Mouse (Mus musculus): ENCODE results near the gene Tmem273.

Tmem273 gene

GRCm38 (mm10) chr14:32812429-32812828, 26.7 kb downstream of the Tmem273 start:
- no peak for DNase-seq (ENCODE audit: low read depth, low spot score)

GRCm38 (mm10) chr14:32814961-32815360, 29.2 kb downstream of the Tmem273 start:
- no peak for DNase-seq (ENCODE audit: low read depth, low spot score)

GRCm38 (mm10) chr14:32816533-32816932, 30.8 kb downstream of the Tmem273 start:
- no peak for DNase-seq (ENCODE audit: low read depth, low spot score)

GRCm38 (mm10) chr14:32817258-32817657, 31.5 kb downstream of the Tmem273 start:
- peak; percentile 24 for DNase-seq (ENCODE audit: low read depth, low spot score)

GRCm38 (mm10) chr14:32819297-32819696, 33.5 kb downstream of the Tmem273 start:
- DNase-seq (ENCODE audit: low read depth, low spot score), result no peak

- DNase-seq (ENCODE audit: low read depth, low spot score), result no peak
These were observed 37.0 kb downstream of the Tmem273 start for GRCm38 (mm10) chr14:32822812-32823211.

GRCm38 (mm10) chr14:32823861-32824260, 38.1 kb downstream of the Tmem273 start:
- no peak for DNase-seq (ENCODE audit: low read depth, low spot score)

- no peak for DNase-seq (ENCODE audit: low read depth, low spot score)
These were observed 38.7 kb downstream of the Tmem273 start for GRCm38 (mm10) chr14:32824267-32825150.

GRCm38 (mm10) chr14:32825426-32826032, 39.8 kb downstream of the Tmem273 start:
- peak; percentile 30 for DNase-seq (ENCODE audit: low read depth, low spot score)

GRCm38 (mm10) chr14:32827165-32827564, 41.4 kb downstream of the Tmem273 start:
- peak; percentile 58 for DNase-seq (ENCODE audit: low read depth, low spot score)

- DNase-seq (ENCODE audit: low read depth, low spot score), result peak; percentile 72
These were observed 42.4 kb downstream of the Tmem273 start for GRCm38 (mm10) chr14:32827994-32828650.

GRCm38 (mm10) chr14:32833847-32834246, 48.1 kb downstream of the Tmem273 start, which contains the start of gene Fam170b:
TSS of gene Fam170b (plus strand) at chr14:32833962.
- DNase-seq (ENCODE audit: low read depth, low spot score), result no peak

- DNase-seq (ENCODE audit: low read depth, low spot score), result no peak
These were observed 49.4 kb downstream of the Tmem273 start for GRCm38 (mm10) chr14:32835181-32835580.

- no peak for DNase-seq (ENCODE audit: low read depth, low spot score)
These were observed 49.8 kb downstream of the Tmem273 start for GRCm38 (mm10) chr14:32835596-32835995.

- DNase-seq (ENCODE audit: low read depth, low spot score), result no peak
These were observed 50.4 kb downstream of the Tmem273 start for GRCm38 (mm10) chr14:32836191-32836590.

- DNase-seq (ENCODE audit: low read depth, low spot score), result no peak
These were observed 56.3 kb downstream of the Tmem273 start for GRCm38 (mm10) chr14:32842052-32842451.

GRCm38 (mm10) chr14:32854059-32854458, 68.3 kb downstream of the Tmem273 start:
- DNase-seq (ENCODE audit: low read depth, low spot score), result no peak

GRCm38 (mm10) chr14:32856246-32856645, 70.5 kb downstream of the Tmem273 start:
- no peak for DNase-seq (ENCODE audit: low read depth, low spot score)

- DNase-seq (ENCODE audit: low read depth, low spot score), result peak; percentile 42
These were observed 71.0 kb downstream of the Tmem273 start, which contains the start of gene Vstm4 for GRCm38 (mm10) chr14:32856681-32857328. TSS of gene Vstm4 (plus strand) at chr14:32856756.

GRCm38 (mm10) chr14:32858361-32858760, 72.6 kb downstream of the Tmem273 start:
- no peak for DNase-seq (ENCODE audit: low read depth, low spot score)

GRCm38 (mm10) chr14:32858941-32859510, 73.3 kb downstream of the Tmem273 start:
- DNase-seq (ENCODE audit: low read depth, low spot score), result no peak

Measured in skeletal muscle tissue, adult 2 months (tissue).